Mouse (Mus musculus): ENCODE results near the gene Banf1.
"Not testable (repeated sequence)": the region's sequence is repeated elsewhere in the genome, so short reads cannot be mapped to it uniquely, and the experiment has no call there.

Gene Banf1

GRCm38 (mm10) chr19:5367053-5367359, at the start of gene Banf1:
Gene Banf1, minus strand, starts transcription at chr19:5367168.
- no peak for DNase-seq

- DNase-seq = no peak
Observed at GRCm38 (mm10) chr19:5414534-5414957, 47.6 kb upstream of the Banf1 start.

- no peak for DNase-seq
Observed at GRCm38 (mm10) chr19:5413840-5414239, 46.9 kb upstream of the Banf1 start.

- no peak for DNase-seq
Observed at GRCm38 (mm10) chr19:5411961-5412360, 45.0 kb upstream of the Banf1 start.

GRCm38 (mm10) chr19:5410641-5411040, 43.7 kb upstream of the Banf1 start:
- no peak for DNase-seq

GRCm38 (mm10) chr19:5409068-5409467, 42.1 kb upstream of the Banf1 start:
- DNase-seq = no peak

GRCm38 (mm10) chr19:5408057-5409001, 41.4 kb upstream of the Banf1 start:
- DNase-seq = no peak

GRCm38 (mm10) chr19:5407133-5407532, 40.2 kb upstream of the Banf1 start:
- peak; percentile 70 to 71 for DNase-seq

- DNase-seq = peak; percentile 56 to 57
Observed at GRCm38 (mm10) chr19:5406531-5407126, 39.7 kb upstream of the Banf1 start.

GRCm38 (mm10) chr19:5405924-5406323, 39.0 kb upstream of the Banf1 start:
- DNase-seq = no peak

- no peak for DNase-seq
Observed at GRCm38 (mm10) chr19:5402293-5402692, 35.3 kb upstream of the Banf1 start, which contains the start of gene Tsga10ip. Gene Tsga10ip, minus strand, starts transcription at chr19:5402526.

- not testable (repeated sequence) for DNase-seq
Observed at GRCm38 (mm10) chr19:5401073-5401472, 34.1 kb upstream of the Banf1 start.

GRCm38 (mm10) chr19:5395371-5395770, 28.4 kb upstream of the Banf1 start:
- DNase-seq = no peak

- DNase-seq = peak; percentile 54 to 70
Observed at GRCm38 (mm10) chr19:5394168-5394567, 27.2 kb upstream of the Banf1 start.

- DNase-seq = peak; percentile 82
Observed at GRCm38 (mm10) chr19:5392892-5393291, 25.9 kb upstream of the Banf1 start.

GRCm38 (mm10) chr19:5390416-5390815, 23.4 kb upstream of the Banf1 start:
- no peak for DNase-seq

GRCm38 (mm10) chr19:5389647-5390046, 22.7 kb upstream of the Banf1 start:
- no peak for DNase-seq

- DNase-seq = peak; percentile 95 to 97
Observed at GRCm38 (mm10) chr19:5388588-5389242, 21.7 kb upstream of the Banf1 start, which contains the start of gene Sart1. Gene Sart1, minus strand, starts transcription at chr19:5388703.

GRCm38 (mm10) chr19:5388011-5388441, 21.1 kb upstream of the Banf1 start:
- peak in 1 of 2 experiments; percentile 33 for DNase-seq

GRCm38 (mm10) chr19:5384715-5385114, 17.7 kb upstream of the Banf1 start:
- no peak for DNase-seq

- DNase-seq = no peak
Observed at GRCm38 (mm10) chr19:5383326-5383725, 16.4 kb upstream of the Banf1 start.

- DNase-seq = peak in 1 of 2 experiments; percentile 35
Observed at GRCm38 (mm10) chr19:5377446-5377845, 10.5 kb upstream of the Banf1 start.

- DNase-seq = no peak
Observed at GRCm38 (mm10) chr19:5374748-5375147, 7.8 kb upstream of the Banf1 start.
